Mouse (Mus musculus) hindbrain, embryonic 12.5 days (tissue): ENCODE results near the gene Ankrd53. TPM values are rescaled to one million over a fixed set of nuclear protein-coding genes. Genes with fewer than 3 reads are reported as not detected.

ENCODE experiments used
- ATAC-seq: fragments of 200-750 bp; cut with Nextera tagmentation; 2 replicates; pipeline ENCODE4 v1.8.0; 2017; ENCODE audit warnings: moderate TSS enrichment; ENCODE audit not compliant: low FRiP score
- H3K27ac ChIP-seq: fragments of 300-500 bp; sonication (generic); 2 replicates; pipeline ENCODE4 v1.5.1; 2016; ENCODE audit warnings: mild to moderate bottlenecking
- H3K27me3 ChIP-seq: fragments of 300-500 bp; sonication (generic); 2 replicates; pipeline ENCODE4 v1.6.1; 2016; ENCODE audit warnings: mild to moderate bottlenecking
- H3K36me3 ChIP-seq: fragments of 300-500 bp; sonication (generic); 2 replicates; pipeline ENCODE4 v1.6.1; 2016; ENCODE audit warnings: mild to moderate bottlenecking
- H3K4me1 ChIP-seq: fragments of 300-500 bp; sonication (generic); 2 replicates; pipeline ENCODE4 v1.6.1; 2016
- H3K4me2 ChIP-seq: fragments of 300-500 bp; sonication (generic); replicated peaks from 2 replicates; pipeline ENCODE4 v1.6.1; 2016; ENCODE audit warnings: mild to moderate bottlenecking
- H3K4me3 ChIP-seq: fragments of 300-500 bp; sonication (generic); 2 replicates; pipeline ENCODE4 v1.5.1; 2016; ENCODE audit warnings: mild to moderate bottlenecking
- H3K9ac ChIP-seq: fragments of 300-500 bp; sonication (generic); 2 replicates; pipeline ENCODE4 v1.6.1; 2016; ENCODE audit warnings: mild to moderate bottlenecking, moderate library complexity
- H3K9me3 ChIP-seq: fragments of 300-500 bp; sonication (generic); replicated peaks from 2 replicates; pipeline ENCODE4 v1.6.1; 2016; ENCODE audit warnings: mild to moderate bottlenecking
- WGBS: fragments of 180-500 bp; shearing (Covaris S2); methylation state at CpG from one replicate; pipeline ENCODE4 v1.1.7; 2016; 5-methylcytosine and 5-hydroxymethylcytosine counted together
- polyA plus RNA-seq: library from polyadenylated mRNA; unstranded; fragments of >200 nt; fragmentation: Nextera tagmentation; extraction: Ambion mirVana; gene quantifications from 2 replicates; pipeline ENCODE4 v1.2.1, GENCODE M21; 2016

The Ankrd53 gene
- polyA plus RNA-seq, 1 experiment from 2014 or later = not detected

DNA sequence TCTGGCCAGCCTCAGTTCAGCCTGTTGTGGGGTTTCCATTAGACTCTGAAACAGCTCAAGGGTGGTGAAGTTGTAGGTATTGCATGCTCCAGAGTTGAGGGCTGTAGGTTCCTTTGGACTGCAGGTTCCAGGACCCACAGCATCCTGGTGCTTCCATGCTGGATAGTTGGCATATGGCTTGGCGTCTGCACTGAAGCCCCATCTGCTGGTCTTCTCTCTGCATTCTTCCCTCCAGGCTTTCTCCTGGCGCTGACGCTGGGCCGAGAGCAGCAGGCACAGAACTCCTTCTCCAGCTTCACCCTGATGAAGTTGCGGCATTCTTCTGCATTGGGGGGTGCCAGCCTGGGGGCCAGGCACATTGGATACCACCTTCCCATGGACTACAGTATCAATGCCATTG lies 39.6 kb downstream of the Ankrd53 start:
- H3K4me3 ChIP-seq = no peak overlapping the region
- no peak overlapping the region for H3K4me2 ChIP-seq
- H3K4me1 ChIP-seq = no peaks in the 10 kb centered on the region
- H3K36me3 ChIP-seq = peaks cover 54% of the 10 kb centered on the region
- H3K27me3 ChIP-seq = no peaks in the 10 kb centered on the region
- H3K9ac ChIP-seq = no peak overlapping the region
- no peaks in the 10 kb centered on the region for H3K9me3 ChIP-seq
- 87% methylated on average over 5 of the region's 5 CpGs for WGBS
- no peak for ATAC-seq
- no peak overlapping the region for H3K27ac ChIP-seq

GRCm38 (mm10) chr6:83802846-83803245 lies 40.4 kb downstream of the Ankrd53 start:
- 92% methylated on average over 3 of the region's 3 CpGs for WGBS
- H3K4me2 ChIP-seq = no peak overlapping the region
- ATAC-seq = no peak
- H3K4me1 ChIP-seq = no peaks in the 10 kb centered on the region
- no peak overlapping the region for H3K9ac ChIP-seq
- no peak overlapping the region for H3K27ac ChIP-seq
- no peak overlapping the region for H3K4me3 ChIP-seq
- H3K9me3 ChIP-seq = no peaks in the 10 kb centered on the region
- H3K36me3 ChIP-seq = peaks cover 59% of the 10 kb centered on the region
- H3K27me3 ChIP-seq = no peaks in the 10 kb centered on the region

DNA sequence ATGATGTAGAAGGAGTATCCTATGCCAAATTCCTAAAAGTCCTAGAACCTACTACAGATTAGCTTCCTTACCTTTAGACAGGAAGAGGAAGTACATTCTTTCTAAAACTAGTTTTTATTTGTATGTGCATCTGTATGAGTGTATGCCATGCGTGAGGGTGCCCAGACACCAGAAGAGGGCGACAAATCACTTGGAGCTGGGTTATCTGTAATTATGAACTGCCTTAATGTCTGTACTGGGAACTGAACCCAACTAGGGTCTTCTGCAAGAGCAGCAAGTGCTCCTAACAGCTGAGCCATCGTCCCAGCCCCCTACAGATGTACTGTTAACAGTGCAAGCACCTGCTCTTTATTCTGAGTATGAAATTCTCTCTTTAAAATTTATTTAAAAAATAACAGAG lies 53.4 kb downstream of the Ankrd53 start:
- H3K4me1 ChIP-seq = no peaks in the 10 kb centered on the region
- no peaks in the 10 kb centered on the region for H3K9me3 ChIP-seq
- no peak overlapping the region for H3K9ac ChIP-seq
- no peak overlapping the region for H3K27ac ChIP-seq
- no peak for ATAC-seq
- 92% methylated on average over 3 of the region's 3 CpGs for WGBS
- no peak overlapping the region for H3K4me3 ChIP-seq
- no peaks in the 10 kb centered on the region for H3K27me3 ChIP-seq
- no peak overlapping the region for H3K4me2 ChIP-seq
- H3K36me3 ChIP-seq = peaks cover 18% of the 10 kb centered on the region

Other genes with a start within 250 kb of the Ankrd53 start
- 2.5 and 3.9 TPM in 2 replicates for gene Actg2, start 226.4 kb upstream of the Ankrd53 start, polyA plus RNA-seq
- gene Stambp, start 189.9 kb upstream of the Ankrd53 start, polyA plus RNA-seq = 30.6 and 37.1 TPM in 2 replicates
- gene Clec4f, start 106.5 kb upstream of the Ankrd53 start, polyA plus RNA-seq = not detected in 2 replicates
- gene Cd207, start 84.8 kb upstream of the Ankrd53 start, polyA plus RNA-seq = not detected in 2 replicates
- not detected in 2 replicates for gene Vax2, start 51.4 kb upstream of the Ankrd53 start, polyA plus RNA-seq
- gene Atp6v1b1, start 19.7 kb upstream of the Ankrd53 start, polyA plus RNA-seq = 0.23 TPM in 1 of 2 replicates, not detected in the other
- gene Tex261, start 13.2 kb downstream of the Ankrd53 start, polyA plus RNA-seq = 62.2 and 65.8 TPM in 2 replicates
- gene Nagk, start 32.3 kb downstream of the Ankrd53 start, polyA plus RNA-seq = 61.3 and 65.7 TPM in 2 replicates
- 20.7 and 27.9 TPM in 2 replicates for gene Paip2b, start 69.1 kb downstream of the Ankrd53 start, polyA plus RNA-seq
- 103 and 104 TPM in 2 replicates for gene Zfp638, start 104.5 kb downstream of the Ankrd53 start, polyA plus RNA-seq
- gene Dysf, start 245.9 kb downstream of the Ankrd53 start, polyA plus RNA-seq = 4.9 and 7.5 TPM in 2 replicates